Comparison of ENCODE assay signal across 18 mouse cellular contexts in genomic region chr7:98665166-98665565, GRCm38 (mm10). TPM values are rescaled to one million over a fixed set of nuclear protein-coding genes. Genes with fewer than 3 reads are reported as not detected.
DNase-seq lines count a peak whose midpoint lies in the region; ATAC-seq and TF ChIP-seq lines count a peak whose summit lies in the region.
"Had no signal": no experiment of that assay in that cellular context is flagged by ENCODE, and none has a peak within 500 bp of the region (broad histone marks: within the 10 kb centered on the region; RNA-seq: fewer than 3 reads in every experiment).

No protein-coding gene starts in this region.

- no peak for TF ChIP-seq POLR2A in heart, adult 2 months (IDR thresholded peaks at IDR 0.05; ENCODE audit: insufficient read depth, low read depth, low read length)
- no peak for TF ChIP-seq POLR2A in myocyte (IDR thresholded peaks at IDR 0.05; ENCODE audit: insufficient read length, low read depth)

- intact Hi-C loops in heart, adult 2 months (cut with DNase I), result no loop called here

- TF ChIP-seq CTCF in heart, adult 2 months (IDR thresholded peaks at IDR 0.05), result no peak

- no peak for TF ChIP-seq EP300 in heart, adult 2 months (IDR thresholded peaks at IDR 0.05; ENCODE audit: insufficient read depth, low read depth, low read length)

- no peaks in the 10 kb centered on the region for H3K79me2 ChIP-seq in heart, adult 2 months (replicated peaks; ENCODE audit: control insufficient read depth, insufficient read depth, low read length)
- no peaks in the 10 kb centered on the region for H3K79me2 ChIP-seq in myocyte (ENCODE audit: control insufficient read depth, insufficient read depth)

- peak; percentile 61 for DNase-seq in heart, adult 11 months
- DNase-seq in heart, adult 2 months, result no peak
- DNase-seq in lung, postnatal 36 days, result no peak
- DNase-seq in MN1 (ENCODE audit: low spot score), result peak; percentile 59
- DNase-seq in cerebellum, adult 11 months, result no peak
- DNase-seq: gastrocnemius, adult 2 months; kidney, adult 11 months; lung, postnatal 14 days; thymus, postnatal 14 days had no signal

- peaks cover 4% of the 10 kb centered on the region for H3K4me1 ChIP-seq in heart, adult 2 months (ENCODE audit: control insufficient read depth, insufficient read depth, low read length)
- peaks cover 15% of the 10 kb centered on the region for H3K4me1 ChIP-seq in lung, embryonic 16.5 days (replicated peaks; ENCODE audit: control insufficient read depth, insufficient read depth, low read length)
- H3K4me1 ChIP-seq: liver, embryonic 12.5 days had no signal

- 66% methylated on average over 5 of the region's 5 CpGs for WGBS in heart, adult 2 months
- 36% methylated on average over 5 of the region's 5 CpGs for WGBS in lung, embryonic 16.5 days

- no peaks in the 10 kb centered on the region for H3K9me3 ChIP-seq in lung, embryonic 16.5 days (ENCODE audit: control insufficient read depth, low read length)
- H3K9me3 ChIP-seq: forebrain, embryonic 10.5 days; heart, embryonic 15.5 days; hindbrain, embryonic 10.5 days; liver, embryonic 12.5 days had no signal

- no peak overlapping the region for H3K9ac ChIP-seq in heart, adult 2 months (ENCODE audit: low read depth, low read length)
- no peak overlapping the region for H3K9ac ChIP-seq in lung, embryonic 16.5 days (ENCODE audit: low read length)
- H3K9ac ChIP-seq: heart, embryonic 15.5 days; liver, embryonic 12.5 days had no signal

- peak; percentile 57 for ATAC-seq in lung, embryonic 16.5 days (ENCODE audit: low read depth)
- ATAC-seq: hindbrain, postnatal 0 days; liver, embryonic 12.5 days; midbrain, embryonic 16.5 days had no signal

- no peak overlapping the region for H3ac ChIP-seq in myocyte (ENCODE audit: control insufficient read depth, insufficient read length)

- peaks cover 3% of the 10 kb centered on the region; the same call in 1 of the 2 replicates for H3K36me3 ChIP-seq in heart, adult 2 months (ENCODE audit: control insufficient read depth, insufficient read depth, low read length)
- no peaks in the 10 kb centered on the region for H3K36me3 ChIP-seq in lung, embryonic 16.5 days (ENCODE audit: control insufficient read depth, insufficient read depth, low read length)
- H3K36me3 ChIP-seq in myocyte (ENCODE audit: control insufficient read depth, insufficient read depth), result peaks cover 5% of the 10 kb centered on the region
- H3K36me3 ChIP-seq: heart, embryonic 15.5 days had no signal

- no peak overlapping the region for H3K4me2 ChIP-seq in lung, embryonic 16.5 days (ENCODE audit: low read depth, low read length)
- peak overlapping the region; percentile 34 for H3K4me2 ChIP-seq in myocyte (ENCODE audit: low read depth)
- H3K4me2 ChIP-seq: heart, embryonic 15.5 days; liver, embryonic 12.5 days had no signal

- no peak overlapping the region for H3K4me3 ChIP-seq in heart, adult 2 months
- no peak overlapping the region for H3K4me3 ChIP-seq in lung, embryonic 16.5 days (ENCODE audit: low read length)
- no peak overlapping the region for H3K4me3 ChIP-seq in myocyte
- H3K4me3 ChIP-seq: forebrain, embryonic 10.5 days; gastrocnemius, adult 2 months; heart, embryonic 15.5 days; hindbrain, embryonic 10.5 days; left cerebral cortex, adult 2 months; liver, embryonic 12.5 days had no signal

- no peak overlapping the region for H3K27ac ChIP-seq in heart, adult 2 months
- H3K27ac ChIP-seq in lung, embryonic 16.5 days (ENCODE audit: low read length), result no peak overlapping the region
- H3K27ac ChIP-seq: forebrain, embryonic 10.5 days; gastrocnemius, adult 2 months; heart, embryonic 15.5 days; hindbrain, embryonic 10.5 days; hindbrain, postnatal 0 days; left cerebral cortex, adult 2 months; liver, embryonic 12.5 days had no signal

- H3K27me3 ChIP-seq in heart, adult 2 months (ENCODE audit: control insufficient read depth, insufficient read depth, low read length), result no peaks in the 10 kb centered on the region
- H3K27me3 ChIP-seq in lung, embryonic 16.5 days (ENCODE audit: control insufficient read depth, insufficient read depth, low read depth, low read length), result no peaks in the 10 kb centered on the region
- H3K27me3 ChIP-seq in myocyte (ENCODE audit: control insufficient read depth, insufficient read depth, insufficient read length), result no peaks in the 10 kb centered on the region
- H3K27me3 ChIP-seq: heart, embryonic 15.5 days; liver, embryonic 12.5 days had no signal

TF ChIP-seq in myocyte, 11 proteins besides CTCF, POLR2A, EP300 and RAD21:
- no peak for TF ChIP-seq SRF (IDR thresholded peaks at IDR 0.05; ENCODE audit: control insufficient read depth, insufficient read length, low read depth)
- TF ChIP-seq USF1 (IDR thresholded peaks at IDR 0.05; ENCODE audit: low read depth), result no peak
- no peak for TF ChIP-seq MYOD1 (IDR thresholded peaks at IDR 0.05; ENCODE audit: control insufficient read depth in 1 of 3, insufficient read length in 2 of 3, low read depth in 2 of 3)
- TF ChIP-seq REST (IDR thresholded peaks at IDR 0.05; ENCODE audit: insufficient read depth, insufficient read length), result no peak
- TF ChIP-seq E2F4 (IDR thresholded peaks at IDR 0.05; ENCODE audit: insufficient read depth), result no peak
- TF ChIP-seq MYOG (IDR thresholded peaks at IDR 0.05; ENCODE audit: control insufficient read depth in 1 of 3, insufficient read depth in 1 of 3, insufficient read length in 2 of 3, low read depth in 2 of 3), result no peak
- TF ChIP-seq POLR2AphosphoS2 (IDR thresholded peaks at IDR 0.05; ENCODE audit: insufficient read length, low read depth), result no peak
- no peak for TF ChIP-seq CEBPB (IDR thresholded peaks at IDR 0.05; ENCODE audit: insufficient read depth, poor library complexity, severe bottlenecking)
- TF ChIP-seq TCF3 (IDR thresholded peaks at IDR 0.05; ENCODE audit: insufficient read length, low read depth), result no peak
- TF ChIP-seq MAX (IDR thresholded peaks at IDR 0.05; ENCODE audit: low read depth), result no peak
- no peak for TF ChIP-seq TCF12 (IDR thresholded peaks at IDR 0.05; ENCODE audit: insufficient read depth, poor library complexity, severe bottlenecking)

RNA-seq across cellular contexts. Expression of gene Emsy, which starts 8.6 kb away (rescaled TPM):
- 10 to 100 TPM; 24.0 to 25.6 TPM for total RNA-seq in heart, adult 2 months (2021)
- 19.6 and 27.7 TPM in 2 replicates for polyA plus RNA-seq in heart, adult 2 months (2012; rRNA removed)
- 27.6 and 30.4 TPM in 2 replicates for polyA plus RNA-seq in lung, embryonic 16.5 days (2015; fragmentation: Nextera tagmentation; extraction: Ambion mirVana)
- 9.1 TPM for polyA plus RNA-seq in myocyte (2012; fragmentation: generic; extraction: Trizol)

RNA-seq across cellular contexts. Expression of gene Thap12, which starts 37.7 kb away (rescaled TPM):
- 10 to 100 TPM; 71.5 to 80.7 TPM for total RNA-seq in heart, adult 2 months (2021)
- 18.0 and 41.5 TPM in 2 replicates for polyA plus RNA-seq in heart, adult 2 months (2012; rRNA removed)
- 44.2 and 45.1 TPM in 2 replicates for polyA plus RNA-seq in lung, embryonic 16.5 days (2015; fragmentation: Nextera tagmentation; extraction: Ambion mirVana)
- 16.4 TPM for polyA plus RNA-seq in myocyte (2012; fragmentation: generic; extraction: Trizol)

Comparison
In these comparisons a context has a peak if more than half of its experiments do, and no peak if none do; other contexts are left out.
1. DNase-seq: peak in heart, adult 11 months (single experiment) and MN1 (single experiment); none in heart, adult 2 months (0 of 2), lung, postnatal 36 days (single experiment) and cerebellum, adult 11 months (single experiment).